Mouse (Mus musculus): ENCODE data around the gene Fry. TPM values are rescaled to one million over a fixed set of nuclear protein-coding genes. Genes with fewer than 3 reads are reported as not detected.
A peak's percentile ranks its signal among the peaks of the same experiment; 100 is the strongest.

Gene Fry
- total RNA-seq, 2 experiments from 2014 or later = 194 to 203 TPM

GRCm38 (mm10) chr5:150178194-150178801, 59.9 kb downstream of the Fry start:
- Histone ChIP-seq H3K4me3 (no peak overlapping the region), H3K27ac (no peak overlapping the region)
- intact Hi-C loops (cut with DNase I) = no loop called here
- no peak for TF ChIP-seq CTCF (IDR thresholded peaks at IDR 0.05)
- no peak for DNase-seq (ENCODE audit: extremely low spot score in 1 of 2, low spot score in 2 of 2)

GRCm38 (mm10) chr5:150180985-150181607, 62.7 kb downstream of the Fry start:
- DNase-seq (ENCODE audit: extremely low spot score in 1 of 2, low spot score in 2 of 2) = no peak
- Histone ChIP-seq H3K4me3 (no peak overlapping the region), H3K27ac (no peak overlapping the region)
- TF ChIP-seq CTCF (IDR thresholded peaks at IDR 0.05) = no peak
- intact Hi-C loops (cut with DNase I) = no loop called here

- DNase-seq (ENCODE audit: extremely low spot score in 1 of 2, low spot score in 2 of 2) = no peak
- H3K4me3 ChIP-seq = no peak overlapping the region
- intact Hi-C loops (cut with DNase I) = no loop called here
- no peak overlapping the region for H3K27ac ChIP-seq
- TF ChIP-seq CTCF (IDR thresholded peaks at IDR 0.05) = no peak
These were observed 66.5 kb downstream of the Fry start for GRCm38 (mm10) chr5:150184959-150185358.

- no peak overlapping the region for H3K27ac ChIP-seq
- no peak overlapping the region for H3K4me3 ChIP-seq
- intact Hi-C loops (cut with DNase I) = no loop called here
- DNase-seq (ENCODE audit: extremely low spot score in 1 of 2, low spot score in 2 of 2) = no peak
- TF ChIP-seq CTCF (IDR thresholded peaks at IDR 0.05) = no peak
These were observed 67.7 kb downstream of the Fry start for GRCm38 (mm10) chr5:150186121-150186520.

GRCm38 (mm10) chr5:150186676-150187075, 68.2 kb downstream of the Fry start:
- intact Hi-C loops (cut with DNase I) = no loop called here

GRCm38 (mm10) chr5:150188031-150188430, 69.6 kb downstream of the Fry start:
- intact Hi-C loops (cut with DNase I) = no loop called here
- no peak overlapping the region for H3K4me3 ChIP-seq
- no peak for TF ChIP-seq CTCF (IDR thresholded peaks at IDR 0.05)
- no peak overlapping the region for H3K27ac ChIP-seq
- no peak for DNase-seq (ENCODE audit: extremely low spot score in 1 of 2, low spot score in 2 of 2)

More at GRCm38 (mm10) chr5:150186676-150187075, 68.2 kb downstream of the Fry start:
- DNase-seq (ENCODE audit: extremely low spot score in 1 of 2, low spot score in 2 of 2) = no peak
- no peak overlapping the region for H3K4me3 ChIP-seq
- TF ChIP-seq CTCF (IDR thresholded peaks at IDR 0.05) = no peak
- no peak overlapping the region for H3K27ac ChIP-seq

GRCm38 (mm10) chr5:150190454-150191358, 72.3 kb downstream of the Fry start:
- DNase-seq (ENCODE audit: extremely low spot score in 1 of 2, low spot score in 2 of 2) = no peak
- intact Hi-C loops (cut with DNase I) = no loop called here
- Histone ChIP-seq H3K27ac (no peak overlapping the region), H3K4me3 (no peak overlapping the region)
- no peak for TF ChIP-seq CTCF (IDR thresholded peaks at IDR 0.05)

GRCm38 (mm10) chr5:150195514-150196210, 77.2 kb downstream of the Fry start:
- Histone ChIP-seq H3K27ac (peak overlapping the region; percentile 60), H3K4me3 (peak overlapping the region; percentile 42)
- DNase-seq (ENCODE audit: extremely low spot score in 1 of 2, low spot score in 2 of 2) = peak; percentile 77 to 78
- intact Hi-C loops (cut with DNase I) = no loop called here
- TF ChIP-seq CTCF (IDR thresholded peaks at IDR 0.05) = no peak

- peak overlapping the region; percentile 42 for H3K4me3 ChIP-seq
- peak overlapping the region; percentile 60; the same call in 1 of the 2 replicates for H3K27ac ChIP-seq
- no peak for DNase-seq (ENCODE audit: extremely low spot score in 1 of 2, low spot score in 2 of 2)
- intact Hi-C loops (cut with DNase I) = no loop called here
- TF ChIP-seq CTCF (IDR thresholded peaks at IDR 0.05) = no peak
These were observed 77.8 kb downstream of the Fry start for GRCm38 (mm10) chr5:150196211-150196585.

GRCm38 (mm10) chr5:150196881-150197311, 78.5 kb downstream of the Fry start:
- intact Hi-C loops (cut with DNase I) = no loop called here
- no peak for DNase-seq (ENCODE audit: extremely low spot score in 1 of 2, low spot score in 2 of 2)
- TF ChIP-seq CTCF (IDR thresholded peaks at IDR 0.05) = no peak
- H3K4me3 ChIP-seq = peak overlapping the region; percentile 42
- H3K27ac ChIP-seq = peak overlapping the region; percentile 60; the same call in 1 of the 2 replicates

GRCm38 (mm10) chr5:150206749-150207148, 88.3 kb downstream of the Fry start:
- TF ChIP-seq CTCF (IDR thresholded peaks at IDR 0.05) = peak; percentile 11; the same call in 1 of the 2 replicates
- Histone ChIP-seq H3K27ac (no peak overlapping the region), H3K4me3 (no peak overlapping the region)
- no peak for DNase-seq (ENCODE audit: extremely low spot score in 1 of 2, low spot score in 2 of 2)
- intact Hi-C loops (cut with DNase I) = no loop called here
